Mouse (Mus musculus): ENCODE measurements around the gene Cldn10. TPM values are rescaled to one million over a fixed set of nuclear protein-coding genes. Genes with fewer than 3 reads are reported as not detected.
A peak's percentile ranks its signal among the peaks of the same experiment; 100 is the strongest.

Gene Cldn10
- total and polyA plus RNA-seq, 3 experiments = 0.09 to 0.72 TPM; not detected in 1

GRCm38 (mm10) chr14:118838556-118839120, 50.9 kb downstream of the Cldn10 start:
- Histone ChIP-seq H3K4me1 (ENCODE audit: control insufficient read depth, insufficient read depth, low read length) (no peaks in the 10 kb centered on the region), H3K4me3 (no peak overlapping the region), H3K27ac (no peak overlapping the region), H3K79me2 (replicated peaks; ENCODE audit: control insufficient read depth, insufficient read depth, low read length) (no peaks in the 10 kb centered on the region), H3K36me3 (ENCODE audit: control insufficient read depth, insufficient read depth, low read length) (no peaks in the 10 kb centered on the region), H3K27me3 (ENCODE audit: control insufficient read depth, insufficient read depth, low read length) (no peaks in the 10 kb centered on the region), H3K9ac (ENCODE audit: low read depth, low read length) (no peak overlapping the region)
- DNase-seq = no peak
- WGBS = 77% methylated on average over 8 of the region's 8 CpGs
- TF ChIP-seq EP300 (IDR thresholded peaks at IDR 0.05; ENCODE audit: insufficient read depth, low read depth, low read length) (no peak), POLR2A (IDR thresholded peaks at IDR 0.05; ENCODE audit: insufficient read depth, low read depth, low read length) (no peak), CTCF (IDR thresholded peaks at IDR 0.05) (no peak)
- intact Hi-C loops (cut with DNase I) = no loop called here

- H3K4me1 ChIP-seq (ENCODE audit: control insufficient read depth, insufficient read depth, low read length) = no peaks in the 10 kb centered on the region
- H3K36me3 ChIP-seq (ENCODE audit: control insufficient read depth, insufficient read depth, low read length) = no peaks in the 10 kb centered on the region
- H3K27ac ChIP-seq = no peak overlapping the region
- DNase-seq = peak; percentile 29 to 35
- no peaks in the 10 kb centered on the region for H3K79me2 ChIP-seq (replicated peaks; ENCODE audit: control insufficient read depth, insufficient read depth, low read length)
- intact Hi-C loops (cut with DNase I) = no loop called here
- H3K27me3 ChIP-seq (ENCODE audit: control insufficient read depth, insufficient read depth, low read length) = no peaks in the 10 kb centered on the region
- H3K4me3 ChIP-seq = no peak overlapping the region
- TF ChIP-seq POLR2A (IDR thresholded peaks at IDR 0.05; ENCODE audit: insufficient read depth, low read depth, low read length) (no peak), EP300 (IDR thresholded peaks at IDR 0.05; ENCODE audit: insufficient read depth, low read depth, low read length) (no peak), CTCF (IDR thresholded peaks at IDR 0.05) (no peak)
- H3K9ac ChIP-seq (ENCODE audit: low read depth, low read length) = no peak overlapping the region
- 52% methylated on average over 5 of the region's 5 CpGs for WGBS
These were observed 51.7 kb downstream of the Cldn10 start for GRCm38 (mm10) chr14:118839416-118839815.

DNA sequence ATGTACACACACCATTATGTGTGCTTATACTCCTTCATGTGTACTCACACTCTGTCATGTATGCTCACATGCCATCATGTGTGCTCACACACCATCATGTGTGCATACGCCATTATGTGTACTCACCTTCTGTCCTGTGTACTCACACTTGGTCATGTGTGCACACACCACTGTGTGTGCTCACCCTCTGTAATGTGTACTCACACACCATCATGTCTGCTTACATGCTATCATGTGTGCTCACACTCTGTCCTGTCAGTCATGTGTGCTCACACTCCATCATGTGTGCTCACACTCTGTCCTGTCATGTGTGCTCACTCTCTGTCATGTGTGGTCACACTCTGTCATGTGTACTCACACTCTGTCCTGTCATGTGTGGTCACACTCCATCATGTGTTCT, 52.3 kb downstream of the Cldn10 start:
- H3K4me1 ChIP-seq (ENCODE audit: control insufficient read depth, insufficient read depth, low read length) = no peaks in the 10 kb centered on the region
- no peak overlapping the region for H3K27ac ChIP-seq
- WGBS = 100% methylated on average over 1 of the region's 1 CpGs
- H3K36me3 ChIP-seq (ENCODE audit: control insufficient read depth, insufficient read depth, low read length) = no peaks in the 10 kb centered on the region
- H3K9ac ChIP-seq (ENCODE audit: low read depth, low read length) = no peak overlapping the region
- DNase-seq = no peak
- TF ChIP-seq CTCF (IDR thresholded peaks at IDR 0.05) (no peak), EP300 (IDR thresholded peaks at IDR 0.05; ENCODE audit: insufficient read depth, low read depth, low read length) (no peak), POLR2A (IDR thresholded peaks at IDR 0.05; ENCODE audit: insufficient read depth, low read depth, low read length) (no peak)
- no peaks in the 10 kb centered on the region for H3K27me3 ChIP-seq (ENCODE audit: control insufficient read depth, insufficient read depth, low read length)
- intact Hi-C loops (cut with DNase I) = no loop called here
- H3K79me2 ChIP-seq (replicated peaks; ENCODE audit: control insufficient read depth, insufficient read depth, low read length) = no peaks in the 10 kb centered on the region
- no peak overlapping the region for H3K4me3 ChIP-seq

DNA sequence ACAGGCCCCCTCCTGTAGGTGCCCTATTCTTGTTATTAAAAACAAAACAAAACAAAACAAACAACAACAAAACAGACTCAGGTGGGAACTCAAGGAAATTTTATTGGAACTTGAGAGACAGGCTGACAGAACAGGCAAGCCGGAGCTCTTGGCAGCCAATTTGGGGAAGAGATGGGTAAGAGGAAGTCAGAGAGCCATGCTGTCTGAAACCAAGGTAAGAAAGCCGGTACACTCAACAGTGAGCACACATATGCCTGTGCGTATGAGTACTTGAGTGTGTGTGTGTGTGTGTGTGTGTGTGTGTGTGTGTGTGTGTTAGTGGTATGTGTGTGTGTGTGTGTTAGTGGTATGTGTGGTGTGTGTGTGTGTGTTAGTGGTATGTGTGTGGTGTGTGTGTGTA, 54.6 kb downstream of the Cldn10 start:
- Histone ChIP-seq H3K27me3 (ENCODE audit: control insufficient read depth, insufficient read depth, low read length) (no peaks in the 10 kb centered on the region), H3K4me1 (ENCODE audit: control insufficient read depth, insufficient read depth, low read length) (no peaks in the 10 kb centered on the region), H3K36me3 (ENCODE audit: control insufficient read depth, insufficient read depth, low read length) (no peaks in the 10 kb centered on the region), H3K4me3 (no peak overlapping the region), H3K9ac (ENCODE audit: low read depth, low read length) (no peak overlapping the region), H3K79me2 (replicated peaks; ENCODE audit: control insufficient read depth, insufficient read depth, low read length) (no peaks in the 10 kb centered on the region), H3K27ac (no peak overlapping the region)
- 78% methylated on average over 3 of the region's 3 CpGs for WGBS
- DNase-seq = no peak
- intact Hi-C loops (cut with DNase I) = no loop called here
- TF ChIP-seq CTCF (IDR thresholded peaks at IDR 0.05) (no peak), EP300 (IDR thresholded peaks at IDR 0.05; ENCODE audit: insufficient read depth, low read depth, low read length) (no peak), POLR2A (IDR thresholded peaks at IDR 0.05; ENCODE audit: insufficient read depth, low read depth, low read length) (no peak)

DNA sequence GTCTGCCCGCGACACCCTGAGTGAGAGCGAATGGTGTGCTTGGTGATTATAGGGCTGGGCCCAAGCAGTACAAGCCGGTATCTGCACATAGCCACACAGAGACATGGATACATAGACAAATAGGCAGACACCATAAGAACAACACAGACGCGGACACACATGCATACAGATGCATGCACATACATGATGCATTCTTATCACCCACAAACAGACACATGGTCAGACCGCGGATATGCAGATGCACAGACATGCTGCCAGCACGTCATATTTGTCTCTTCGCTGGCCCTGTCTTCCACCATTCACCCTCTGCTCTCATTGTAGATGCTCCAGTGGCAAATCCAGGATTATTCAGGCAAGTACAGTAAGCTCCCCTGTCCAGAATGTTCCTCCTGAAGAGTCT, 59.1 kb downstream of the Cldn10 start:
- no peak overlapping the region for H3K4me3 ChIP-seq
- intact Hi-C loops (cut with DNase I) = no loop called here
- no peaks in the 10 kb centered on the region for H3K4me1 ChIP-seq (ENCODE audit: control insufficient read depth, insufficient read depth, low read length)
- no peak for TF ChIP-seq EP300 (IDR thresholded peaks at IDR 0.05; ENCODE audit: insufficient read depth, low read depth, low read length)
- TF ChIP-seq CTCF (IDR thresholded peaks at IDR 0.05) = no peak
- no peak for TF ChIP-seq POLR2A (IDR thresholded peaks at IDR 0.05; ENCODE audit: insufficient read depth, low read depth, low read length)
- H3K9ac ChIP-seq (ENCODE audit: low read depth, low read length) = no peak overlapping the region
- WGBS = 93% methylated on average over 10 of the region's 10 CpGs
- no peaks in the 10 kb centered on the region for H3K27me3 ChIP-seq (ENCODE audit: control insufficient read depth, insufficient read depth, low read length)
- no peak overlapping the region for H3K27ac ChIP-seq
- H3K79me2 ChIP-seq (replicated peaks; ENCODE audit: control insufficient read depth, insufficient read depth, low read length) = no peaks in the 10 kb centered on the region
- no peak for DNase-seq
- no peaks in the 10 kb centered on the region for H3K36me3 ChIP-seq (ENCODE audit: control insufficient read depth, insufficient read depth, low read length)

GRCm38 (mm10) chr14:118848171-118848570, 60.5 kb downstream of the Cldn10 start:
- WGBS = 77% methylated on average over 7 of the region's 7 CpGs
- no peak overlapping the region for H3K27ac ChIP-seq
- no peaks in the 10 kb centered on the region for H3K79me2 ChIP-seq (replicated peaks; ENCODE audit: control insufficient read depth, insufficient read depth, low read length)
- H3K4me3 ChIP-seq = no peak overlapping the region
- H3K27me3 ChIP-seq (ENCODE audit: control insufficient read depth, insufficient read depth, low read length) = no peaks in the 10 kb centered on the region
- no peak for DNase-seq
- no peaks in the 10 kb centered on the region for H3K4me1 ChIP-seq (ENCODE audit: control insufficient read depth, insufficient read depth, low read length)
- H3K9ac ChIP-seq (ENCODE audit: low read depth, low read length) = no peak overlapping the region
- intact Hi-C loops (cut with DNase I) = no loop called here
- no peaks in the 10 kb centered on the region for H3K36me3 ChIP-seq (ENCODE audit: control insufficient read depth, insufficient read depth, low read length)
- no peak for TF ChIP-seq CTCF (IDR thresholded peaks at IDR 0.05)
- no peak for TF ChIP-seq POLR2A (IDR thresholded peaks at IDR 0.05; ENCODE audit: insufficient read depth, low read depth, low read length)
- no peak for TF ChIP-seq EP300 (IDR thresholded peaks at IDR 0.05; ENCODE audit: insufficient read depth, low read depth, low read length)

Measured in heart, adult 2 months (tissue).